Mouse (Mus musculus): ENCODE data around the gene Olfr844.

DNA sequence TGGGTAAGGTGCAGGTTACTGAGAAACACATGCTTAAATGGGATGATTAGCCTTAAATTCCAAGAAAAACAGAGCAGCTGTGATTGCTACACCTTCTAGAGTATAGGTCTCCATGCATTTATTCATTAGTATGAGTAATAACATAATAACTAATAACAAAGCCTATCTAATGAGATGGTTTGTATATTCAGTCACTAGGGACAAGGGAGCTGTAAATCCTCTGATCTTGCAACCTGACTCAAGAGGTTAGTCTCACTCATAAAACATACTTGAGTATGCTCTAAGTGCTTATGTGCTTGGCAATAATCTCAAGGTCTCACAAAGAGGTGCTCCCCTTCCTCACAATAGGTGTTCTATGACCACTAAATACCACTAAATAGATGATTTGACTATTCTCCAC lies at the start of gene Olfr844:
- no peak for TF ChIP-seq POLR2A (IDR thresholded peaks at IDR 0.05; ENCODE audit: borderline replicate concordance, extremely low read depth, insufficient read depth, insufficient read length, poor library complexity, severe bottlenecking)
- no peak for TF ChIP-seq CTCF (IDR thresholded peaks at IDR 0.05; ENCODE audit: borderline replicate concordance, extremely low read depth, insufficient read depth, insufficient read length)

Measured in brain, embryonic 14.5 days (tissue).